Mouse (Mus musculus): ENCODE measurements around the gene Cers6. TPM values are rescaled to one million over a fixed set of nuclear protein-coding genes. Genes with fewer than 3 reads are reported as not detected.

The Cers6 gene
- polyA plus RNA-seq, 1 experiment from 2014 or later: 25.4 TPM

- Histone ChIP-seq H3K4me1 (replicated peaks) (peaks cover 32% of the 10 kb centered on the region), H3K4me2 (no peak overlapping the region), H3K36me3 (0 out of 2 replicates have a peak, but pooled peaks cover 3% of the 10 kb centered on the region), H3K4me3 (no peak overlapping the region), H3K27ac (ENCODE audit: poor library complexity, severe bottlenecking) (no peak overlapping the region), H3K9ac (no peak overlapping the region), H3K9me3 (replicated peaks) (no peaks in the 10 kb centered on the region), H3K27me3 (replicated peaks) (no peaks in the 10 kb centered on the region)
- 89% methylated on average over 2 of the region's 2 CpGs for WGBS
- no peak for ATAC-seq (ENCODE audit: insufficient number of reproducible peaks, low FRiP score)
Observed at GRCm38 (mm10) chr2:68885206-68885605, 24.0 kb downstream of the Cers6 start.

GRCm38 (mm10) chr2:68885766-68886496 lies 24.7 kb downstream of the Cers6 start:
- no peak overlapping the region for H3K9ac ChIP-seq
- no peak overlapping the region for H3K4me2 ChIP-seq
- no peak overlapping the region for H3K27ac ChIP-seq (ENCODE audit: poor library complexity, severe bottlenecking)
- H3K36me3 ChIP-seq: no peaks in the 10 kb centered on the region
- H3K4me3 ChIP-seq: no peak overlapping the region
- 39% methylated on average over 4 of the region's 4 CpGs for WGBS
- H3K9me3 ChIP-seq (replicated peaks): no peaks in the 10 kb centered on the region
- ATAC-seq (ENCODE audit: insufficient number of reproducible peaks, low FRiP score): no peak
- no peaks in the 10 kb centered on the region for H3K27me3 ChIP-seq (replicated peaks)
- H3K4me1 ChIP-seq (replicated peaks): peaks cover 32% of the 10 kb centered on the region

GRCm38 (mm10) chr2:68886661-68887060 lies 25.4 kb downstream of the Cers6 start:
- WGBS: 87% methylated on average over 4 of the region's 4 CpGs
- no peak for ATAC-seq (ENCODE audit: insufficient number of reproducible peaks, low FRiP score)
- H3K4me2 ChIP-seq: no peak overlapping the region
- no peaks in the 10 kb centered on the region for H3K36me3 ChIP-seq
- no peak overlapping the region for H3K9ac ChIP-seq
- peaks cover 32% of the 10 kb centered on the region for H3K4me1 ChIP-seq (replicated peaks)
- no peaks in the 10 kb centered on the region for H3K27me3 ChIP-seq (replicated peaks)
- H3K27ac ChIP-seq (ENCODE audit: poor library complexity, severe bottlenecking): no peak overlapping the region
- no peak overlapping the region for H3K4me3 ChIP-seq
- no peaks in the 10 kb centered on the region for H3K9me3 ChIP-seq (replicated peaks)

- WGBS: 76% methylated on average over 3 of the region's 3 CpGs
- no peaks in the 10 kb centered on the region for H3K27me3 ChIP-seq (replicated peaks)
- H3K9me3 ChIP-seq (replicated peaks): no peaks in the 10 kb centered on the region
- no peak overlapping the region for H3K4me3 ChIP-seq
- no peaks in the 10 kb centered on the region for H3K36me3 ChIP-seq
- H3K4me1 ChIP-seq (replicated peaks): peaks cover 32% of the 10 kb centered on the region
- no peak for ATAC-seq (ENCODE audit: insufficient number of reproducible peaks, low FRiP score)
- no peak overlapping the region; the same call in 1 of the 2 replicates for H3K9ac ChIP-seq
- H3K27ac ChIP-seq (ENCODE audit: poor library complexity, severe bottlenecking): no peak overlapping the region
- H3K4me2 ChIP-seq: no peak overlapping the region
Observed at GRCm38 (mm10) chr2:68888094-68888705, 27.0 kb downstream of the Cers6 start.

GRCm38 (mm10) chr2:68889661-68890170 lies 28.5 kb downstream of the Cers6 start:
- H3K36me3 ChIP-seq: no peaks in the 10 kb centered on the region
- H3K9me3 ChIP-seq (replicated peaks): no peaks in the 10 kb centered on the region
- WGBS: 76% methylated on average over 5 of the region's 5 CpGs
- no peak overlapping the region for H3K27ac ChIP-seq (ENCODE audit: poor library complexity, severe bottlenecking)
- H3K4me2 ChIP-seq: no peak overlapping the region
- ATAC-seq (ENCODE audit: insufficient number of reproducible peaks, low FRiP score): no peak
- no peak overlapping the region for H3K4me3 ChIP-seq
- peaks cover 37% of the 10 kb centered on the region for H3K4me1 ChIP-seq (replicated peaks)
- H3K9ac ChIP-seq: no peak overlapping the region
- no peaks in the 10 kb centered on the region for H3K27me3 ChIP-seq (replicated peaks)

- WGBS: 88% methylated on average over 4 of the region's 4 CpGs
- H3K4me3 ChIP-seq: no peak overlapping the region
- no peak overlapping the region for H3K27ac ChIP-seq (ENCODE audit: poor library complexity, severe bottlenecking)
- peaks cover 41% of the 10 kb centered on the region for H3K4me1 ChIP-seq (replicated peaks)
- H3K9ac ChIP-seq: no peak overlapping the region
- no peaks in the 10 kb centered on the region for H3K27me3 ChIP-seq (replicated peaks)
- H3K4me2 ChIP-seq: no peak overlapping the region
- H3K36me3 ChIP-seq: no peaks in the 10 kb centered on the region
- ATAC-seq (ENCODE audit: insufficient number of reproducible peaks, low FRiP score): no peak
- H3K9me3 ChIP-seq (replicated peaks): no peaks in the 10 kb centered on the region
Observed at GRCm38 (mm10) chr2:68892476-68892875, 31.2 kb downstream of the Cers6 start.

GRCm38 (mm10) chr2:68895044-68895764 lies 34.0 kb downstream of the Cers6 start:
- WGBS: 81% methylated on average over 10 of the region's 10 CpGs
- H3K9me3 ChIP-seq (replicated peaks): no peaks in the 10 kb centered on the region
- no peak overlapping the region for H3K9ac ChIP-seq
- no peak overlapping the region for H3K27ac ChIP-seq (ENCODE audit: poor library complexity, severe bottlenecking)
- 0 out of 2 replicates have a peak, but pooled peaks cover 2% of the 10 kb centered on the region for H3K36me3 ChIP-seq
- H3K27me3 ChIP-seq (replicated peaks): no peaks in the 10 kb centered on the region
- no peak overlapping the region for H3K4me3 ChIP-seq
- no peak for ATAC-seq (ENCODE audit: insufficient number of reproducible peaks, low FRiP score)
- H3K4me1 ChIP-seq (replicated peaks): peaks cover 33% of the 10 kb centered on the region
- H3K4me2 ChIP-seq: no peak overlapping the region

- 0 out of 2 replicates have a peak overlapping the region, but pooled peaks have one; percentile 43 for H3K27ac ChIP-seq (ENCODE audit: poor library complexity, severe bottlenecking)
- H3K36me3 ChIP-seq: 0 out of 2 replicates have a peak, but pooled peaks cover 2% of the 10 kb centered on the region
- H3K4me3 ChIP-seq: no peak overlapping the region
- H3K9me3 ChIP-seq (replicated peaks): no peaks in the 10 kb centered on the region
- ATAC-seq (ENCODE audit: insufficient number of reproducible peaks, low FRiP score): no peak
- no peaks in the 10 kb centered on the region for H3K27me3 ChIP-seq (replicated peaks)
- peaks cover 43% of the 10 kb centered on the region for H3K4me1 ChIP-seq (replicated peaks)
- WGBS: 52% methylated on average over 4 of the region's 4 CpGs
- no peak overlapping the region for H3K9ac ChIP-seq
- H3K4me2 ChIP-seq: no peak overlapping the region; the same call in 1 of the 2 replicates
Observed at GRCm38 (mm10) chr2:68896196-68896595, 35.0 kb downstream of the Cers6 start.

- 67% methylated on average over 7 of the region's 7 CpGs for WGBS
- Histone ChIP-seq H3K9me3 (replicated peaks) (no peaks in the 10 kb centered on the region), H3K27ac (ENCODE audit: poor library complexity, severe bottlenecking) (peak overlapping the region; percentile 62; the same call in 1 of the 2 replicates), H3K27me3 (replicated peaks) (no peaks in the 10 kb centered on the region), H3K36me3 (0 out of 2 replicates have a peak, but pooled peaks cover 2% of the 10 kb centered on the region), H3K4me1 (replicated peaks) (peaks cover 37% of the 10 kb centered on the region), H3K4me3 (no peak overlapping the region), H3K9ac (no peak overlapping the region), H3K4me2 (no peak overlapping the region)
- no peak for ATAC-seq (ENCODE audit: insufficient number of reproducible peaks, low FRiP score)
Observed at GRCm38 (mm10) chr2:68899770-68900521, 38.7 kb downstream of the Cers6 start.

GRCm38 (mm10) chr2:68900640-68901378 lies 39.6 kb downstream of the Cers6 start:
- no peak overlapping the region for H3K9ac ChIP-seq

More at GRCm38 (mm10) chr2:68900640-68901378, 39.6 kb downstream of the Cers6 start:
- Histone ChIP-seq H3K27me3 (replicated peaks) (no peaks in the 10 kb centered on the region), H3K4me1 (replicated peaks) (peaks cover 28% of the 10 kb centered on the region), H3K27ac (ENCODE audit: poor library complexity, severe bottlenecking) (peak overlapping the region; percentile 62), H3K9me3 (replicated peaks) (no peaks in the 10 kb centered on the region), H3K4me3 (no peak overlapping the region), H3K36me3 (0 out of 2 replicates have a peak, but pooled peaks cover 2% of the 10 kb centered on the region), H3K4me2 (peak overlapping the region; percentile 29)
- WGBS: 22% methylated on average over 9 of the region's 9 CpGs
- ATAC-seq (ENCODE audit: insufficient number of reproducible peaks, low FRiP score): peak; percentile 85

All from heart, embryonic 12.5 days (tissue).